Mouse (Mus musculus) olfactory bulb, adult 2 months (tissue): Measurements from ENCODE around the gene Prdm15.

Experiments used
- CTCF ChIP-seq: fragments of 200-500 bp; IDR thresholded peaks from 2 replicates; pipeline ENCODE4 v1.5.1; 2012; ENCODE audit warnings: low read depth, mild to moderate bottlenecking, low read length, moderate library complexity; ENCODE audit not compliant: insufficient read depth
- POLR2A ChIP-seq: fragments of 200-500 bp; IDR thresholded peaks from 2 replicates; pipeline ENCODE4 v1.6.1; 2012; ENCODE audit warnings: mild to moderate bottlenecking, low read depth, low read length, moderate library complexity; ENCODE audit not compliant: insufficient read depth

DNA sequence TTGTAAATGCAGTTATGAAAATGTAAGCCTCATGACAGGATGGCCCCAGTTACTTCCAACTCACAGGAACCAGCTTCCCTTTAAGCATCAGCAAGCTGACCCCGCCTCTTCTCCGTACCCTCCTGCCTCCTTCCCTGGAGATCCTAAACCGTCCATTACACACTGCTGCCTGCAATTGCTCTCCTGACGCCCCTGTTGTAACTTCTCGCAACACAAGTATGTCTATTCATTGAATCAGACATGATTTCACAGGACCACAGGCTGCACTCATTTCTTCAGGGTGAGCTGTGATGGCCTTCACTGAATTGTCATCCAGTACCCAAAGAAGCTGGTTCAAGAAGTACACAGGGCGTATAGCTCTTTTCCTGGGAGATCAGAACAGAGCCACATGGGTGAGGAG lies 2.8 kb downstream of the Prdm15 start:
- TF ChIP-seq CTCF: no peak
- TF ChIP-seq POLR2A: no peak
